In the genomic region with DNA sequence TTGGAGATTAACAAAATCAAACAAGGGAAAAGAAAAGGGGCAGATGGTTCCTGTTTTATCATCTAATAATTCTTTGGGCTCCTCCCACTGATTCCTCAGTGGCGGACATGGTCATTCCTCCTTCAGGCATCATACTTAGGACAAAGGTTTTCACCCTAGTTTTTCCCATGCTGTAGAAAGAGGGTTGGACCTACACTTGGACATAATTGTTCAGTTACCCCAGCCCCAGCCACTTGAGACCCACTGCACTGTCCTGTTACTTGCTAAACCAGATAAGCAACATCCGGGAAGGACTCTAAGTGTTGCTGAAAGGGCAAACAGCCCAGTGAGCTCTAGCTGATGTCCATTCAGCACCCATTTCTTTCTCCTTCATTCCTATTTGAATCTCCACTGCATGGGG, we compare ENCODE assay signal across 36 mouse cellular contexts.
"Had no signal": no experiment of that assay in that cellular context is flagged by ENCODE, and none has a peak within 500 bp of the region (broad histone marks: within the 10 kb centered on the region; RNA-seq: fewer than 3 reads in every experiment).

No protein-coding gene starts in this region.

- H3K4me3 ChIP-seq: heart, adult 2 months; heart, embryonic 10.5 days; heart, embryonic 12.5 days; heart, embryonic 13.5 days; heart, embryonic 15.5 days; hindbrain, embryonic 10.5 days; hindbrain, embryonic 12.5 days; hindbrain, embryonic 13.5 days; hindbrain, embryonic 15.5 days; intestine, embryonic 15.5 days; kidney, embryonic 15.5 days; layer of hippocampus, adult 2 months had no signal

- H3K36me3 ChIP-seq: heart, embryonic 10.5 days; heart, embryonic 12.5 days; heart, embryonic 13.5 days; heart, embryonic 15.5 days; hindbrain, embryonic 10.5 days; hindbrain, embryonic 12.5 days; hindbrain, embryonic 13.5 days; hindbrain, embryonic 15.5 days; intestine, embryonic 15.5 days; kidney, embryonic 15.5 days had no signal

- H3K27ac ChIP-seq: heart, adult 2 months; heart, embryonic 10.5 days; heart, embryonic 13.5 days; heart, embryonic 15.5 days; hindbrain, embryonic 10.5 days; hindbrain, embryonic 12.5 days; hindbrain, embryonic 13.5 days; hindbrain, embryonic 14.5 days; hindbrain, embryonic 15.5 days; hindbrain, postnatal 0 days; intestine, embryonic 15.5 days; kidney, embryonic 15.5 days; kidney, postnatal 0 days; layer of hippocampus, adult 2 months had no signal

- H3K4me1 ChIP-seq: hindbrain, embryonic 10.5 days; hindbrain, embryonic 12.5 days; hindbrain, embryonic 15.5 days; intestine, embryonic 15.5 days had no signal

- ATAC-seq: hindbrain, embryonic 16.5 days; hindbrain, postnatal 0 days; inflammation-experienced regulatory T-cells, adult 6 months; intestine, embryonic 15.5 days; intestine, embryonic 16.5 days; intestine, postnatal 0 days had no signal

- H3K27me3 ChIP-seq: heart, embryonic 12.5 days; heart, embryonic 13.5 days; heart, embryonic 15.5 days; hindbrain, embryonic 12.5 days; hindbrain, embryonic 13.5 days; hindbrain, embryonic 15.5 days; intestine, embryonic 15.5 days; kidney, embryonic 15.5 days had no signal

- DNase-seq: heart, adult 2 months; heart, postnatal 10 days; heart, postnatal 14 days; heart, postnatal 36 days; heart, postnatal 4 days; kidney, adult 11 months; kidney, adult 18-20 months; kidney, adult 2 months; kidney, adult 8-10 months; kidney, adult 9 months; kidney, postnatal 10 days; kidney, postnatal 14 days; kidney, postnatal 25 days; kidney, postnatal 36 days; kidney, postnatal 4 days; layer of hippocampus, adult 9-11 months; layer of hippocampus, postnatal 36 days had no signal

- H3K9ac ChIP-seq: heart, embryonic 12.5 days; heart, embryonic 13.5 days; heart, embryonic 15.5 days; hindbrain, embryonic 12.5 days; hindbrain, embryonic 13.5 days; hindbrain, embryonic 14.5 days; hindbrain, embryonic 15.5 days; intestine, embryonic 15.5 days; kidney, embryonic 15.5 days had no signal

- H3K4me2 ChIP-seq: heart, embryonic 11.5 days; heart, embryonic 12.5 days; heart, embryonic 13.5 days; heart, embryonic 15.5 days; hindbrain, embryonic 12.5 days; hindbrain, embryonic 13.5 days; hindbrain, embryonic 14.5 days; hindbrain, embryonic 15.5 days; intestine, embryonic 15.5 days; kidney, embryonic 15.5 days had no signal

- H3K9me3 ChIP-seq: heart, embryonic 10.5 days; heart, embryonic 12.5 days; heart, embryonic 13.5 days; heart, embryonic 15.5 days; hindbrain, embryonic 10.5 days; hindbrain, embryonic 12.5 days; hindbrain, embryonic 13.5 days; hindbrain, embryonic 15.5 days; intestine, embryonic 15.5 days; kidney, embryonic 15.5 days had no signal
